Mouse (Mus musculus): Measurements from ENCODE around the gene Mrpl28. TPM values are rescaled to one million over a fixed set of nuclear protein-coding genes. Genes with fewer than 3 reads are reported as not detected.

Gene Mrpl28
- total RNA-seq, 2 experiments from 2014 or later = 62.3 to 63.3 TPM

GRCm38 (mm10) chr17:26115205-26115898 is 7.9 kb upstream of the Mrpl28 start:
- no peak for DNase-seq (ENCODE audit: low spot score in 2 of 2)

DNA sequence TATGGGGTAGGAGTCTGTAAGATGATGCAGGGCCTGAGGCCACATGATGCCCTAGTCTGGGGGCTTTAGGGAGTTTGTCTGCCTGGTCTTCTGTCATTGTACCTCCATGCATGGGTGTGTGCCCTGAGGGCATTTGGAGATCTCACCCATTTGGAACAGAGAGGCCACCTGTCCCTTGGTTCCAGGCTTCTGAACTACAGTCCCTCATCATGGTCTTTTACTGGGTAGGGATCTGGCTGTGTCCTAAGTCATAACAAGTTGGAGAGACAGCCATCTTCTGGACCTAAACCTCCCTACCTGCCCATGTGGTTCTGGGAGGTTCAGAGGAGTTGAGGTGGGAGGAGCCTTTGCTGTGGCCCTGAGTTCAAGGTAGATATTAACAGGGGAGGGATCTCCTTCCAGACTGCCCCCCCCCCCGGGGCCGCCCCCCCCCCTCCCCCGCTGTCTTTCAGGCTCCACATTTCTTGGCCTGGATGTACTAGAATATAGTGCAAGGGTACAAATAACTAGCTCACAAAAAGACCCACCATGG is 7.3 kb upstream of the Mrpl28 start:
- DNase-seq (ENCODE audit: low spot score in 2 of 2) = no peak

GRCm38 (mm10) chr17:26116503-26117258 is 6.6 kb upstream of the Mrpl28 start:
- DNase-seq (ENCODE audit: low spot score in 2 of 2) = no peak

GRCm38 (mm10) chr17:26119766-26120710 is 3.3 kb upstream of the Mrpl28 start:
- DNase-seq (ENCODE audit: low spot score in 2 of 2) = peak in 1 of 2 experiments; percentile 44

DNA sequence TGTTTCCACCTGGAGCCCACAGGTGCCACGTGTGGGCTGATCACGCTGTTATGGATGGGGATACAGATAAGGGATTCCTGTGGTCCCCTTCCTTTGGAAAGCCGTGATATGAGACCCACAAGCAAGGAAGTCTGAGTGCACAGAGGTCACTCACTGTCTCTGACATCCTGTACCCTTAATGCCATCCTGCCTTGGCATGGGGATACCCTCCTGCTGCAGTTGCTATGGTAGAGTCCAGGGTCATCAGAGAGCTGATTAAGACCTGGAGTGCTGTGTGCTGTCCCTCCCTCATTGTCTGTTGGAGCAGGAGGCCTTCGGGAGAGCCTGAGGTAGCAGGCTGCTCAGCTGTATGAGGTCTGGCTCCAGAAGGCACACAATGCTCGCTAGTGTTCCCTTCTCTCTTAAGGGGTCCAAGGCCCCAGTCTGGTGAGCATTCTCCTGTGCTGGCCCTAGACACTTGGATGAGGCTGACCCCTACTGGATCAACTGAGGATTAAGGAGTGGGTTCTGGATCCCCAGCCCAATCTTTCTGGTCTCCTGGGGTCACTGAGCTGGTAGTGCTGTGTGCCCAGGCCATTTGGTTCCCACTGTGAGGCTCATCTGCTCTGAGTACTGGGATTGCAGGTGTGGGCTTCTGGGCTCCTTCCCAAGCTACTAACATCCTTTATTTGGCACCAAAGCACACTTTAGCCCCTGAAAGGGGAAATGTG is 714 bp upstream of the Mrpl28 start:
- no peak for DNase-seq (ENCODE audit: low spot score in 2 of 2)

DNA sequence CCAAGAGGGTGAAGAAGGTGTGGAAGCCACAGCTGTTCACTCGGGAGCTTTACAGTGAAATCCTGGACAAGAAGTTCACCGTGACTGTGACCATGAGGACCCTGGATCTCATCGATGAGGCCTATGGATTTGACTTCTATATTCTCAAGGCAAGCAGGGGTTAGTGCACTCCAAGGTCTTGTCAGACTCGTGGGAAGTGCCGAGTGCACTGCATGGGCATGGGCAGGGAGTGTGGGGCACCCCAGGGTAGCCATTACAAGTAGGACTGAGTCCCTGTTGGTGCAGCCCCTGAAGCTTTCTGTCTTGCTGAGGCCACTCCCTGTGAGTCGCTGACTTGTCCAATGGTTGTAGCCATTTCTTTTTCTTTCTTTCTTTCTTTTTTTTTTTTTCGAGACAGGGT is 1.3 kb downstream of the Mrpl28 start:
- DNase-seq (ENCODE audit: low spot score in 2 of 2) = no peak

DNA sequence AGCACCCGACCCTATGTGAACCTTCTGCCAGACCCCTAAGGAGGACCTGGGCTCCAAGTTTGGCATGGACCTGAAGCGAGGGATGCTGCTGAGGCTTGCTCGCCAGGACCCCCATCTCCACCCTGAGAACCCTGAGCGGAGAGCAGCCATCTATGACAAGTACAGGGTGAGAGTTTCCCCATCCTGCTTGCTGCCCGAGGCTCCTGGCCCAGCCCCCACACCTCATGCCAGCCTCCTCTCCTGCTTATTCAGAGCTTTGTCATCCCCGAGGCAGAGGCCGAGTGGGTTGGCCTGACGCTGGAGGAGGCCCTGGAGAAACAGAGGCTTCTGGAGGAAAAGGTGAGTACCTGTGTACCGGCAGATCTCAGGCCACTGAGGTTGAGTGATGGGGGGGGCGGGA is 1.9 kb downstream of the Mrpl28 start:
- no peak for DNase-seq (ENCODE audit: low spot score in 2 of 2)

DNA sequence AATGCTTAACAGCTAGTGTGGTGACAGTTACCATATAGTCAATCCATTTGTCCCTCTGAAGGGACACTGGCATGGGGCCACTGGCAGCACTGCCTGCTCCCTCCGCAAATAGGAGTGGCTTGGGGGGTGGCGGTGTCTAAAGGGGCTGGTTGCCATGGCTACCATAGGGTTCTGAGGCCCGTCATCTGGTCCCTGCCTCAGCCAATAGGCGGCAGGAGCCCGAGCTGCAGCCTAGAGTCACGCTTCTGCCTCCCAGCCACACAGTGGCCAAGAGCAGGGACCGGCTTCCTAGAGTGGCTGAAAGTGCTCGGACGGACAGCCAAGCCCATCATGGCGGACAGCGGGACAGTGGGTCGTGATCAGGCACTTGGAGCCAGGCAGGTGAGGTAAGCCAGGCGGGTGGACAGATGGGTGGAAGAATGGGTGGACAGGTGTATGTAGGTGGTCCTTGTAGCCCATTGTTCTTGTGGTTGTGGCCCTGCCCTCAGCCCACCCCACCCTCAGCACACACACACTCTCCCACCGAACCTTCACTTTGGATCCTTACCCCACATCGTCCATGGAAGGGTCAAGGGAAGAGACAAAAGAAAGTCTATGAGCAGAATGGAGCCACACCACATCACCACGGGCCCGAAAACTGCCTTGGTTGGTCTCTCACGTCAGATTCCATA is 7.9 kb downstream of the Mrpl28 start:
- no peak for DNase-seq (ENCODE audit: low spot score in 2 of 2)

DNA sequence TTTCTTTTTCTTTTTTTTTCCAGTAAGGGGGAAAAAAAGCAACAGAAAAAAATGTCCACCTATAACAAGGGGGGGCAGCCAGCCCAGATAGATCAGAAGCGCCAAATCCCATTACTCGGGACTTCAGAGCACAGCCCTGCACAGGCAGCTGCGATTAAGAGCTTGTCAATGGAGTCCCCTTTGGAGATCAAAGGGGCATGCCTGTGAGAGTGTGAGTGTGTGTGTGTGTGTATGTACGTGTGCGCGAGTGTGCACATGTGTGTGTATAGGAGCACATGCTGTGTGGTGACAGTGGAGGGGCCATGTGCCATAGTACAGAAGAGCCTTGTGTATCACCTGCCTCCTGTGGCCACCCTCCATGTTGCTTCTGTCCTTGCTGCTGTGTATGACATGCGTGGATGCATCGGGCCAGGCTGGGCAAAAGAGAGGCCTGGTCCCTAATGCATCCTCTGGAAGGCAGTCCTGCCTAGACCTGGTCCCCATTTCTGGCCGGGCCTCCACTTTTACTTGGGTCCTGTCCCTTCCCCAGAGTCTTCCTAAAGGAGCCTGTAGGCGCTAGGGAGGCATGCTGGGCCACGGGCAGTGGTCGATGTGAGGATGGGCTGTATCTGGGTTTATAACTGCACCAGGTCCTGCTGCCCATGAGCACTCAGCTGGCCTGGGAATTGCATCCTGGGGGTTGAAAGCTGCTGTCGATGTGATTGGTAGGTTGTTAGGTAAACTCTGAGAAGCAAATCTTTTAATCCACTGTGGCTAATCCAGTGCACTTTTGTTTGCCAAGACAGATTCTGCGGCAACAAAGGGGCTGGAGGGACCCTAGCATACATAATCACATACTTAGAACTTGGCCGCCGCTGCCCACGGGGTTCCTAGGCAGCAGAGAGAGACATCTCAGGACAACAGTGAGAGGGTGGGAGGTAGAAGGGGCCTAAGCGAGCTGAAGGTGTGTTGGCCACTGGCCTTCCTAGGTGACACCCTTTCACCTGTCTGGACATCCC is 8.9 kb downstream of the Mrpl28 start:
- DNase-seq (ENCODE audit: low spot score in 2 of 2) = no peak

DNA sequence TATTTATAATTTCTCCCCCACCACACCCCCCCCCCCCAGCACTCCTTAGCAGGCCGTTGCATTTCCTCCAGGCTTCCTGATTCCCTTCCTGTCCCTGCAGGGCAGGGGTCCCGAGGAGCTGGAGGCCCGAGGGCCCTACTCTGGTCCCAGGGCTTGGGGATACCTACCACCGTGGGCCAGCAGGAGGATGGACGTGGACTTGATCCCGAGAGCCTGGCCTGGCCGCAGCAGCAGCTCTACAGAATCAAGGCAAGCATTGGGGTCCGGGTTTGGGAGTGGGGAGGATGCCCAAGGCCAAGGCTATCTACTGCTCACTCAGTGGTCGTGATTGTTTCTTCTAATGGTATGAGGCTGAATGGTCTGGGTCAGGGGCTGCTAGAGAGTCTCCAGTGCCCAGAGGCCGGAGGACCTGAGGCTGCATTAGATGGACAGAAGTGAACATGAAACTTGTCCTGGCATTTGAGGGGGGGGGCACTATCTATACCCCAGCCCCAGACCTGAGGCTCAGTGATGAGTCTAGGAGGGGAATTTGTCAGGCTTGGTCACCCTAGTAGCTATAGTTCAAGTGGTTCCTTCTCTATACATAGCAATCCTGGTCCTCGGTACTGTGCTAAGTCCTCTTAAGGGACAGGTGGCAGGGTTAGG is 13.9 kb downstream of the Mrpl28 start:
- DNase-seq (ENCODE audit: low spot score in 2 of 2) = no peak

- DNase-seq (ENCODE audit: low spot score in 2 of 2) = no peak
Measured at GRCm38 (mm10) chr17:26137751-26138130, 14.4 kb downstream of the Mrpl28 start.

GRCm38 (mm10) chr17:26138239-26138836 is 15.0 kb downstream of the Mrpl28 start, which contains the start of gene Axin1:
TSS of gene Axin1 (plus strand) at chr17:26138688.
- peak; percentile 82 to 92 for DNase-seq (ENCODE audit: low spot score in 2 of 2)

DNA sequence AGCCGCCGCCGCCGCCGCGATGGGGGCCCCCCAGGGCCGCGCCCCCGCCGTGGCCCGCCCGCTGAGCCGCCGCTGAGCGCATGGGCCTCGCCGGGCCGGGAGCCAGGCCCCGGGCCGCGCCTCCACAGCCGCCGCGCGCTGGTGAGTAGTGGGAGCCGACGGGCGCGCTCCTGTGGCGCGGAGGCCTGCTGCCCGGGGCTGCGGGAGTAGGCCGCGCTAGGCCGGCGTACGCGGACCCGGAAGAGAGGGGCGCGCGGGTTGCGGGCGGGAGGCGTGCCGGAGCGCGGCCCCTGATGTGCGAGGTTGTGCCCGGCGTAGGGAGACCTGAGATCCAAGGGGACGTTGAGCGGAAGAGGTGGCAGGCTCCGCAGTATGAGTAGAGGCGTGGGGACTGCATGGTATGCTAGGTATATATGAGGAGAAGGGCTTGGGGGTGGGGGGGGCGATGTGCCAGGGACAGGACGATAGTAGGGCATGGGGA is 15.6 kb downstream of the Mrpl28 start:
- DNase-seq (ENCODE audit: low spot score in 2 of 2) = peak; percentile 47 to 68

GRCm38 (mm10) chr17:26142796-26143195 is 19.5 kb downstream of the Mrpl28 start:
- DNase-seq (ENCODE audit: low spot score in 2 of 2) = no peak

DNA sequence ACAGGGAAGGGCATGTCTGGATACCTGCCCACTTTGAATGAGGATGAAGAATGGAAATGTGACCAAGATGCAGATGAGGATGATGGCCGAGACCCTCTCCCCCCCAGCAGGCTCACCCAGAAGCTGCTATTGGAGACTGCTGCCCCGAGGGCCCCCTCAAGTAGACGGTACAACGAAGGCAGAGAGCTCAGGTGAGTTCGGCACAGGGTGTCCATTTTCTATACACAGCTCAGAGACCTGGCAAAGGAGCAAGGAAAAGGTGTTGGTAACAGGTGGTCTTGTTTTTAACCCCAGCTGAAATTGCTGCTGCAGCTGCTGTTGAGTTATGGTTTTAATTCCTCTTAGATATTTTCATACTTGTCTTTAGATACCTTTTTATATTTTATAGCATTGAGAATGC is 20.1 kb downstream of the Mrpl28 start:
- no peak for DNase-seq (ENCODE audit: low spot score in 2 of 2)

- DNase-seq (ENCODE audit: low spot score in 2 of 2) = no peak
Measured at GRCm38 (mm10) chr17:26149056-26149455, 25.8 kb downstream of the Mrpl28 start.

- no peak for DNase-seq (ENCODE audit: low spot score in 2 of 2)
Measured at GRCm38 (mm10) chr17:26151886-26152630, 28.8 kb downstream of the Mrpl28 start.
